Comparison of ENCODE assay signal across 8 mouse cellular contexts in the genomic region with DNA sequence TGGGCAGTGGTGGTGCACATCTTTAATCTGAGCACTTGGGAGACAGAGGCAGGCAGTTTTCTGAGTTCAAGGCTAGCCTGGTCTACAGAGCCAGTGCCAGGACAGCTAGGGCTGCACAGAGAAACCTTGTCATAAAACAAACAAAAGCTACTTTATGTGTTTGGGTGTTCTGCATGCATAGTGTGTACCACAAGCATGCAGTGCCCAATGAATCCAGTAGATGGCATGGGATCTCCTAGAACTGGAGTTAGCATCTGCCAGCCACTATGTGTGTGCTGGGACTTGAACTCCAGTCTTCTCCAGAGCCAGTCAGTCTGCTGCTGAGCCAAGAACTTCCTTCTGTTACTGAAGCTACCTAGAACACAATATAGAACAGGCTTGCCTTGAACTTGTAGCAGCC. TPM values are rescaled to one million over a fixed set of nuclear protein-coding genes. Genes with fewer than 3 reads are reported as not detected.
DNase-seq lines count a peak whose midpoint lies in the region; ATAC-seq and TF ChIP-seq lines count a peak whose summit lies in the region.

No protein-coding gene starts in this region.

- H3K27me3 ChIP-seq in intestine, postnatal 0 days (replicated peaks; ENCODE audit: control insufficient read depth, insufficient read depth, low read length) = no peaks in the 10 kb centered on the region
- no peaks in the 10 kb centered on the region for H3K27me3 ChIP-seq in stomach, embryonic 16.5 days (ENCODE audit: control insufficient read depth, insufficient read depth, low read length)

- ATAC-seq in erythroid progenitor cell, adult 5-6 weeks (replicated peaks; ENCODE audit: low FRiP score, poor library complexity, severe bottlenecking) = 0 out of 2 replicates have a peak, but pooled peaks have one; percentile 25
- no peak for ATAC-seq in intestine, postnatal 0 days
- ATAC-seq in stomach, embryonic 16.5 days (ENCODE audit: insufficient read depth, low FRiP score) = no peak

- peak overlapping the region; percentile 96 for H3K4me2 ChIP-seq in intestine, postnatal 0 days (replicated peaks; ENCODE audit: low read depth)
- peak overlapping the region; percentile 90 for H3K4me2 ChIP-seq in stomach, embryonic 16.5 days (ENCODE audit: low read depth, low read length)

- H3K27ac ChIP-seq in intestine, postnatal 0 days (ENCODE audit: low read depth, low read length) = no peak overlapping the region
- H3K27ac ChIP-seq in stomach, embryonic 16.5 days (ENCODE audit: low read length) = no peak overlapping the region

- peak; percentile 76 for TF ChIP-seq CTCF in intestine, postnatal 0 days (IDR thresholded peaks at IDR 0.05; ENCODE audit: low read depth)

- no peak overlapping the region for H3K9ac ChIP-seq in intestine, postnatal 0 days (ENCODE audit: low read depth, low read length)
- H3K9ac ChIP-seq in stomach, embryonic 16.5 days (ENCODE audit: low read length) = 0 out of 2 replicates have a peak overlapping the region, but pooled peaks have one; percentile 32

- peak; percentile 63 for DNase-seq in adrenal gland, postnatal 10 days
- no peak for DNase-seq in adrenal gland, postnatal 4 days (ENCODE audit: low spot score in 2 of 2)
- DNase-seq in CD8-positive naive resting alpha-beta T cell, adult 2 months (ENCODE audit: low read depth in 2 of 2, low spot score in 2 of 2) = peak; percentile 52 to 73
- peak; percentile 81 for DNase-seq in lung, postnatal 10 days
- no peak for DNase-seq in right cerebral cortex, postnatal 36 days (ENCODE audit: low spot score in 2 of 2)

- no peak overlapping the region for H3K4me3 ChIP-seq in intestine, postnatal 0 days (ENCODE audit: low read depth, low read length)
- H3K4me3 ChIP-seq in stomach, embryonic 16.5 days (replicated peaks; ENCODE audit: low read length) = peak overlapping the region; percentile 72

- H3K9me3 ChIP-seq in intestine, postnatal 0 days (ENCODE audit: control insufficient read depth) = no peaks in the 10 kb centered on the region
- H3K9me3 ChIP-seq in stomach, embryonic 16.5 days (replicated peaks; ENCODE audit: control insufficient read depth, low read length) = no peaks in the 10 kb centered on the region

- H3K36me3 ChIP-seq in intestine, postnatal 0 days (ENCODE audit: control insufficient read depth, insufficient read depth) = peaks cover 33% of the 10 kb centered on the region
- H3K36me3 ChIP-seq in stomach, embryonic 16.5 days (ENCODE audit: control insufficient read depth, insufficient read depth, low read length) = peaks cover 7% of the 10 kb centered on the region; the same call in 1 of the 2 replicates

- peaks cover 6% of the 10 kb centered on the region for H3K4me1 ChIP-seq in intestine, postnatal 0 days (replicated peaks; ENCODE audit: control insufficient read depth, insufficient read depth, low read length)
- peaks cover 26% of the 10 kb centered on the region for H3K4me1 ChIP-seq in stomach, embryonic 16.5 days (ENCODE audit: control insufficient read depth, insufficient read depth, low read length)

RNA-seq across cellular contexts. Expression of gene Dvl2, which starts 1.5 kb away (rescaled TPM):
- total RNA-seq in adrenal gland, postnatal 10 days (2021) = 10 to 100 TPM; 15.7 to 23.0 TPM
- total RNA-seq in adrenal gland, postnatal 4 days (2021) = 10 to 100 TPM; 35.5 to 38.2 TPM
- total RNA-seq in erythroid progenitor cell, adult 5-6 weeks (2015; ENCODE audit: low replicate concordance) = 2.9 and 4.3 TPM in 2 replicates
- 0.30 and 2.4 TPM in 2 replicates for total RNA-seq in erythroid progenitor cell, adult 5-6 weeks (2017; ENCODE audit: low replicate concordance)
- polyA plus RNA-seq in intestine, postnatal 0 days (2015; fragmentation: Nextera tagmentation; extraction: Ambion mirVana) = 9.1 TPM in 2 replicates
- 17.7 and 22.3 TPM in 2 replicates for polyA plus RNA-seq in stomach, embryonic 16.5 days (2015; fragmentation: Nextera tagmentation; extraction: Ambion mirVana)

RNA-seq across cellular contexts. Expression of gene Phf23, which starts 6.3 kb away (rescaled TPM):
- total RNA-seq in adrenal gland, postnatal 10 days (2021) = 10 to 100 TPM; 43.5 to 50.5 TPM
- 10 to 100 TPM; 51.4 to 53.4 TPM for total RNA-seq in adrenal gland, postnatal 4 days (2021)
- total RNA-seq in erythroid progenitor cell, adult 5-6 weeks (2015; ENCODE audit: low replicate concordance) = 18.7 and 21.4 TPM in 2 replicates
- total RNA-seq in erythroid progenitor cell, adult 5-6 weeks (2017; ENCODE audit: low replicate concordance) = 22.2 and 25.4 TPM in 2 replicates
- polyA plus RNA-seq in intestine, postnatal 0 days (2015; fragmentation: Nextera tagmentation; extraction: Ambion mirVana) = 32.6 and 37.7 TPM in 2 replicates
- 44.3 and 47.9 TPM in 2 replicates for polyA plus RNA-seq in stomach, embryonic 16.5 days (2015; fragmentation: Nextera tagmentation; extraction: Ambion mirVana)

RNA-seq across cellular contexts. Expression of gene Gabarap, which starts 10.9 kb away (rescaled TPM):
- total RNA-seq in adrenal gland, postnatal 10 days (2021) = 100 to 1,000 TPM; 339 to 345 TPM
- total RNA-seq in adrenal gland, postnatal 4 days (2021) = 100 to 1,000 TPM; 294 to 311 TPM
- 393 and 394 TPM in 2 replicates for total RNA-seq in erythroid progenitor cell, adult 5-6 weeks (2015; ENCODE audit: low replicate concordance)
- total RNA-seq in erythroid progenitor cell, adult 5-6 weeks (2017; ENCODE audit: low replicate concordance) = 161 and 239 TPM in 2 replicates
- polyA plus RNA-seq in intestine, postnatal 0 days (2015; fragmentation: Nextera tagmentation; extraction: Ambion mirVana) = 1,065 and 1,136 TPM in 2 replicates
- 485 and 494 TPM in 2 replicates for polyA plus RNA-seq in stomach, embryonic 16.5 days (2015; fragmentation: Nextera tagmentation; extraction: Ambion mirVana)

RNA-seq across cellular contexts. Expression of gene Acadvl, which starts 13.3 kb away (rescaled TPM):
- 1,000 to 10,000 TPM; 1,467 to 1,540 TPM for total RNA-seq in adrenal gland, postnatal 10 days (2021)
- total RNA-seq in adrenal gland, postnatal 4 days (2021) = 100 to 1,000 TPM; 295 to 378 TPM
- total RNA-seq in erythroid progenitor cell, adult 5-6 weeks (2015; ENCODE audit: low replicate concordance) = 24.9 and 52.8 TPM in 2 replicates
- total RNA-seq in erythroid progenitor cell, adult 5-6 weeks (2017; ENCODE audit: low replicate concordance) = 20.7 and 23.4 TPM in 2 replicates
- 203 and 215 TPM in 2 replicates for polyA plus RNA-seq in intestine, postnatal 0 days (2015; fragmentation: Nextera tagmentation; extraction: Ambion mirVana)
- polyA plus RNA-seq in stomach, embryonic 16.5 days (2015; fragmentation: Nextera tagmentation; extraction: Ambion mirVana) = 115 and 119 TPM in 2 replicates

RNA-seq across cellular contexts. Expression of gene Dlg4, which starts 14.9 kb away (rescaled TPM):
- total RNA-seq in adrenal gland, postnatal 10 days (2021) = 10 to 100 TPM; 29.9 to 37.6 TPM
- 10 to 100 TPM; 63.0 to 64.4 TPM for total RNA-seq in adrenal gland, postnatal 4 days (2021)
- not detected in 2 replicates for total RNA-seq in erythroid progenitor cell, adult 5-6 weeks (2015; ENCODE audit: low replicate concordance)
- 1.1 and 2.7 TPM in 2 replicates for total RNA-seq in erythroid progenitor cell, adult 5-6 weeks (2017; ENCODE audit: low replicate concordance)
- polyA plus RNA-seq in intestine, postnatal 0 days (2015; fragmentation: Nextera tagmentation; extraction: Ambion mirVana) = 1.4 and 1.8 TPM in 2 replicates
- polyA plus RNA-seq in stomach, embryonic 16.5 days (2015; fragmentation: Nextera tagmentation; extraction: Ambion mirVana) = 8.4 and 9.0 TPM in 2 replicates

Comparison
In these comparisons a context has a peak if more than half of its experiments do, and no peak if none do; other contexts are left out.
1. DNase-seq: peak in adrenal gland, postnatal 10 days (single experiment), CD8-positive naive resting alpha-beta T cell, adult 2 months (2 of 2) and lung, postnatal 10 days (single experiment); none in adrenal gland, postnatal 4 days (0 of 2) and right cerebral cortex, postnatal 36 days (0 of 2).